Mouse (Mus musculus): ENCODE results near the gene Col23a1. TPM values are rescaled to one million over a fixed set of nuclear protein-coding genes. Genes with fewer than 3 reads are reported as not detected.

The Col23a1 gene
- polyA plus RNA-seq, 1 experiment from 2014 or later = 8.8 TPM

DNA sequence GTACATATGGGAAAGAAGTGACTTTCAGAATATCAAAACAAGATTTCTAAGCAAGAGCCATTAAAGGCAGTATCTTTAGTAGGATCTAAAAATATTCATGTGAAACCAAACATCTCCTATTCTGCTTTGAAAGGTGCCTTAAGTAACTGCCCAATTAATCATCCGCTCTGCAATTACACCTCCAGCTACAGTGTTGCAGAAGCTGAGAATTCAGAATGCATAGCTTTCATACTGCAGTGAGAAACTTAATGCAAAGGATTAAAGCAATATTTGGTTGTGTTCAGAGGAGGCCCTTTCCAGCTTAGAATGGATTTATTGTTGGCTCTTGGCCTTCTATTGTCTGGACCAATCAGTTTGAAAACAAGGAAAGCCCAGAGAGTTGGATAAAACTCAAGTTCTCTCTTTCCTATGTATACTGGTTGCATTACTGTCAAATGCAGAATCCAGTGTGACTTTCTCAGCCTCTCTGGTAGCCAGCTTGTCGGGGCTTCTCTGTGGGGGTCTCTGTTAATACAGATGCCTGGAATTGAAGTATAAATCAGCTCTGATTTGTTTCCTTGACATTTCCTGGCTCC is 4.3 kb downstream of the Col23a1 start:
- no peaks in the 10 kb centered on the region for H3K36me3 ChIP-seq
- H3K27ac ChIP-seq (replicated peaks) = no peak overlapping the region
- H3K27me3 ChIP-seq = 0 out of 2 replicates have a peak, but pooled peaks cover 6% of the 10 kb centered on the region
- peaks cover 15% of the 10 kb centered on the region for H3K4me1 ChIP-seq (replicated peaks)
- H3K4me3 ChIP-seq = no peak overlapping the region
- H3K9ac ChIP-seq = no peak overlapping the region
- 69% methylated on average over 2 of the region's 2 CpGs for WGBS
- no peak for ATAC-seq (ENCODE audit: low FRiP score, low read depth)
- H3K9me3 ChIP-seq = no peaks in the 10 kb centered on the region
- no peak overlapping the region for H3K4me2 ChIP-seq

DNA sequence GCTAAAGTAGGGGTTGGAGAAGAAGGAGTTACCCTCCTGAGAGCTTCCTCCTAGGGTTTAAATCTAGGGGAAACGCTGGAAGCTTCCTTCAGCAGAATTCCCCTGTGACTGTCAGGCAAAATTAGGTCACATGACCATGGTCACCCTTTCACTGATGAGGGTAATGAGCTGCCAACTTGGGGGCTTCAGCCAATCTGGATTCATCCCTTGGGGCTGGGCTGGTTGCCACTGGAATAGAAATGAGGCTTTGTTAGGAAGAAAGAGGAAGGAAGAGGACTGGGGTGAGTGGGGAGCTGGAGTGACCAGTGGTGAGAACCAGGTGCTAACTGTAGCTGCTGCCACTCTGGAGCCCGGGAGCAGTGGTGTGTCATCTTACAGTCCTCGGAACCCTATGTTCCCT is 6.0 kb downstream of the Col23a1 start:
- Histone ChIP-seq H3K4me1 (replicated peaks) (0 out of 2 replicates have a peak, but pooled peaks cover 5% of the 10 kb centered on the region), H3K4me2 (no peak overlapping the region), H3K9me3 (no peaks in the 10 kb centered on the region), H3K36me3 (no peaks in the 10 kb centered on the region), H3K27me3 (0 out of 2 replicates have a peak, but pooled peaks cover 6% of the 10 kb centered on the region), H3K27ac (replicated peaks) (no peak overlapping the region), H3K9ac (no peak overlapping the region), H3K4me3 (no peak overlapping the region)
- 70% methylated on average over 3 of the region's 3 CpGs for WGBS
- no peak for ATAC-seq (ENCODE audit: low FRiP score, low read depth)

DNA sequence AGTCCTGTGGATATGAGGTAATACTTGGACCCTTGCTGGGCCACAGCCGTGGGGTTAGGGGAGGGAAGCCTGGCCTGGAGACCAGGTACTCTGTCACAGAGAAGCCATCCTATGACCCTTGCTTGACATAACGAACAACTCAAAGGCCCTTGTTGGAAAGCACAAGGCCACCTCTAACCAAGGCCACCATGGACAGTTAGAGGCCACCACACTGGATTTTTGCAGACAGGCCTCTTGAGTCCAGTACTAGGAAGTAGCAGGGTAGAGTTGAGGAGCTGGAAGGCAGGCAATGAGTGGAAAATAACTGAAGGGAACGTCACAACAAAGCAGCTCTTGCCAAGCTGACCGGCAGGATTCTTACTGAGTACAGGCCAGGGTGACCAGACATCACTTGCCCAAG is 9.0 kb downstream of the Col23a1 start:
- no peaks in the 10 kb centered on the region for H3K27me3 ChIP-seq
- 0 out of 2 replicates have a peak, but pooled peaks cover 5% of the 10 kb centered on the region for H3K4me1 ChIP-seq (replicated peaks)
- 87% methylated on average over 4 of the region's 4 CpGs for WGBS
- no peak overlapping the region for H3K4me3 ChIP-seq
- H3K4me2 ChIP-seq = no peak overlapping the region
- no peak overlapping the region for H3K27ac ChIP-seq (replicated peaks)
- no peaks in the 10 kb centered on the region for H3K9me3 ChIP-seq
- ATAC-seq (ENCODE audit: low FRiP score, low read depth) = no peak
- H3K9ac ChIP-seq = no peak overlapping the region
- H3K36me3 ChIP-seq = no peaks in the 10 kb centered on the region

DNA sequence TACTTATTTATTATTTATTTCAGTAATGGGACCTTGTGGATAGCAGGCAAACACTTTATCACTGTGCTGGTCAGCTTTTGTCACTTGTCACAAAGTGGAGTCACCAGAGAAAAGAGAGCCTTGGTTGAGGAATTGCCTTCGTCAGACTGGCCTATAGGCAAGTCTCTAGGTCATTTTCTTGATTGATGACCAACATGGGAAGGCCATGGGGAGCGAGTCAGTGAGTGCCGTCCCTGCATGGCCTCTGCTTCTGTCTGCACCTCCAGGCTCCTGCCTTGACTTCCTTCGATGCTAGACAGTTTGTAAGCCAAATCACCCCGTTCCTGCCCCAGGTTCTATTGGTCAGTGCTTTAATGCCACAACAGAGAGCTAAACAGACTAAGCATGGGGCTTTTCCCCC is 12.7 kb downstream of the Col23a1 start:
- H3K36me3 ChIP-seq = no peaks in the 10 kb centered on the region
- no peak overlapping the region for H3K9ac ChIP-seq
- no peak overlapping the region for H3K4me2 ChIP-seq
- no peak overlapping the region for H3K27ac ChIP-seq (replicated peaks)
- 68% methylated on average over 5 of the region's 5 CpGs for WGBS
- no peaks in the 10 kb centered on the region for H3K4me1 ChIP-seq (replicated peaks)
- H3K4me3 ChIP-seq = no peak overlapping the region
- H3K9me3 ChIP-seq = no peaks in the 10 kb centered on the region
- H3K27me3 ChIP-seq = no peaks in the 10 kb centered on the region
- ATAC-seq (ENCODE audit: low FRiP score, low read depth) = no peak

DNA sequence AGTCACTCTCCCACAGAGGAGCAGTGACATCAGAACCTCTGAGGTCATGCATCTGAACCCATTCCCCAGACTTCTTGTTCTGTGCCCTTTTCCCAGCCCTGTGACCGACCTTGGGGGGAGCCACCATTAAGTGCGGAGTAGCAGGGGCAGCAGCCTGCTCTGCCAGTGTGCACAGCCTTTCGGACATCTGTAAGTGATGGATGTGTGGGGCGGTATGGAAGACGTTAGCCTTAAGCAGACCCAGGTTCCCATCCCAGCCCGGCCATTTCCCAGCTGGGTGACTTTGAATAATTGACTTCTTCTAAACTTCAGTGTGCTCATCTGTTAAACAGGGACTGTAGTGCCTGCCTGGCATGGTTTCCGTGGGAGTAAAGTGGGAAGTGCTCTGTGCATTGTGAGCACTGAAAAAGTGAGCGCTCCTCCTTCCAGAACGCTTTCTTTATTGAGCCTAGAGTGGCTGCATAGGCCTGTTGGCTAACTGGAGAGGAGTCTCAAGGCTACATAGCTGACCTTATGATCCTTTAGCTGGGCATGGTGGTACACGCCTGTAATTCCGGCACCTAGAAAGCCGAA is 14.3 kb downstream of the Col23a1 start:
- 64% methylated on average over 12 of the region's 12 CpGs for WGBS
- Histone ChIP-seq H3K9ac (no peak overlapping the region), H3K4me2 (no peak overlapping the region), H3K27me3 (no peaks in the 10 kb centered on the region), H3K4me1 (replicated peaks) (no peaks in the 10 kb centered on the region), H3K4me3 (no peak overlapping the region), H3K9me3 (no peaks in the 10 kb centered on the region), H3K36me3 (no peaks in the 10 kb centered on the region), H3K27ac (replicated peaks) (no peak overlapping the region)
- no peak for ATAC-seq (ENCODE audit: low FRiP score, low read depth)

DNA sequence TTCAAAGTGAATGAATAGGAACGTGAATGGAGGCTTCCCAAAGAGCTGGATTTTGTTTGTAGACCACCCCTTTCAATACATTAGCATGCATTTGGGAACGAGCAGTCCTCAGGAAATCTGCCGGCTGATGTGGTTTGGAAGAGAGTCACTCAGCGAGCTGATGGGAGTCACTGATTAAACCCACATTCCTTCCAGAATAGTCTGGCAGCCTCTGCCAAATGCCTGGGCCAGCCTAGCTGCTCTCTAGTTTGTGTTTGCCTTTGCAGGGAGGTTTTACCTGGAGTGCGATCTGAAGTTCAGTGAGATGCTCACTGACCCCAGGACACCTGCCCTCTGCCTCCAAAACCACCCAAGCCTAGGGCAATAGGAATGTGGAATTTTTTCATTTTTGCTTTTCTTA is 18.6 kb downstream of the Col23a1 start:
- WGBS = 58% methylated on average over 5 of the region's 5 CpGs
- Histone ChIP-seq H3K27me3 (no peaks in the 10 kb centered on the region), H3K27ac (replicated peaks) (no peak overlapping the region), H3K4me2 (no peak overlapping the region), H3K9me3 (no peaks in the 10 kb centered on the region), H3K4me1 (replicated peaks) (no peaks in the 10 kb centered on the region), H3K9ac (no peak overlapping the region), H3K36me3 (no peaks in the 10 kb centered on the region), H3K4me3 (no peak overlapping the region)
- no peak for ATAC-seq (ENCODE audit: low FRiP score, low read depth)

DNA sequence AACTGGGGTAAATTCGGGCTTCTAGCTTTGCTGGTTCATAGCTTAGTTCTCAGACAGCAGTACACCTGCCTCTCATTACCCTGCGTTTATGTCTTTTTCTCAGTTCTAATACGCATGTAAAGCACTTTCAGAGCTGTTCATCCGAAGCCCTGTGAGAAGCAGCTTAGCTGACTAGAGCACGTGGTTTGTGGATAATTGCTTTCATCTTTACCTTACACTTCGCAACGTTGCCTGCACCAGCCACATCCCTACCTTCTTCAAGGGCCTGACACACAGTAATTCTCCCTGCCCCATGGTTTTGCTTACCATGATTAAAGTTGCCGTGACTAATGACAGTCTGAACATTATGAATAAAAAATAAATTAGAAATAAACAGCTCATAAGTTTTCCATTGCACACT is 22.1 kb downstream of the Col23a1 start:
- 0 out of 2 replicates have a peak, but pooled peaks have one; percentile 54 for ATAC-seq (ENCODE audit: low FRiP score, low read depth)
- H3K27me3 ChIP-seq = no peaks in the 10 kb centered on the region
- 0 out of 2 replicates have a peak, but pooled peaks cover 2% of the 10 kb centered on the region for H3K4me1 ChIP-seq (replicated peaks)
- no peaks in the 10 kb centered on the region for H3K9me3 ChIP-seq
- no peak overlapping the region for H3K9ac ChIP-seq
- WGBS = 69% methylated on average over 8 of the region's 8 CpGs
- no peak overlapping the region for H3K27ac ChIP-seq (replicated peaks)
- H3K4me3 ChIP-seq = no peak overlapping the region
- no peak overlapping the region for H3K4me2 ChIP-seq
- H3K36me3 ChIP-seq = no peaks in the 10 kb centered on the region

DNA sequence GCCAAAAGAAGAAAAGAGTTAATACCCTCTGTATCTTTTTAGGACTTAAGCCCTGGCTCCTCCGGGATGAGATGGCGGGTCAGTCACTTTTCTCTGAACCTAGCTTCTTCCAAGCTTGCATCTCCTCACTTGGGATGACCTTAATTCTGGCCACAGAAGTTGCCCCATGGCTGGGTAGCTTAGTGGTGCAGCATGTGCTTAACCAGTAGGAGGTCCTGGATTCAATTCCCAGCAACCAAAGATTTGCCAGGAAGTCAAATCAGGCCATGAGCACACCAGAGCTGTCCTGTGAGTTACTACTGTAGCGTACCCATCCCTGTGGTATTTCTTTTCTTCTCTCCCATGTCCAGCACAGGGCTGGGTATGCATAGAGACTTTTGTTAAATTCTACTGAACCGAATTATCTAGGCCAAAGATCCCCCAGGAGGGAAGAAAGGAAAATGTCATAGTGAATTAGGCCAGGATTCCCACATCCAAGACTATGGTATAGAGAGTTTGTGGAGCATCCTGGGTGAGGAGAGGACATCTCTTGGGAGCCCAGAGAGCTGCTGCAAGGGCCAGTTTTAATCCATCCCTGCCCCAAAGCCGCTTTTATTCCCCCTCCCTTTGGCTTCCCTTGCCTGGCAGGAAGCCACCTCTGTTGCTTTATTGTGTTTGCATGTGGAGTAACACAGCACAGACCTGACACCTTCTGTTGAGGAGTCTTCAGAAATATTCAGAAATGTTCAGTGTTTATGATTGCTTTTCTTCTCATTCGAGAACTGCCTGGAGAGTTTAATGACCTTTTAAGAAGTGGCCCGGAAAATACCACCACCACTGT is 26.5 kb downstream of the Col23a1 start:
- ATAC-seq (ENCODE audit: low FRiP score, low read depth) = no peak
- Histone ChIP-seq H3K27me3 (no peaks in the 10 kb centered on the region), H3K4me2 (no peak overlapping the region), H3K9me3 (no peaks in the 10 kb centered on the region), H3K4me1 (replicated peaks) (0 out of 2 replicates have a peak, but pooled peaks cover 2% of the 10 kb centered on the region), H3K36me3 (no peaks in the 10 kb centered on the region), H3K9ac (no peak overlapping the region), H3K4me3 (no peak overlapping the region), H3K27ac (replicated peaks) (no peak overlapping the region)
- WGBS = 72% methylated on average over 7 of the region's 7 CpGs

DNA sequence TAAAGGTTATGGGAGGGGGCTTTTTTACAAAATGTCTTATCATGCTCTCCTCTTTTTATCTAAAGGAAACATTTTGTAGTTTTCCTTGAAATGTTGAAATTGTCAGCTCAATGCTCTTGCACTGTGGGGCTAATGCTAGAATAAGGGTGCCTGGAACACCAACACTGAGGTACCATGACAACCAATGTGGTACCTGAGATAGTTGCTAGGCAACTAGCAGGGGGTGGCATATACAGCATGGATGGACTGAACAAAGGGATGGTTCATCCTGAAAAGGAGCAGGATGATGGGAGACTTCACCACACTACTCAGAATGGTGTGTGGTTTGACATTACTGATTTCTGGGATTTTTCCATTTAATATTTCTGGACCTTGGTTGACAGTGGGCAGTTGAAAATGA is 30.9 kb downstream of the Col23a1 start:
- 0 out of 2 replicates have a peak, but pooled peaks cover 2% of the 10 kb centered on the region for H3K4me1 ChIP-seq (replicated peaks)
- no peaks in the 10 kb centered on the region for H3K36me3 ChIP-seq
- no peak overlapping the region for H3K4me2 ChIP-seq
- H3K4me3 ChIP-seq = no peak overlapping the region
- no peak for ATAC-seq (ENCODE audit: low FRiP score, low read depth)
- no peak overlapping the region for H3K9ac ChIP-seq
- H3K27ac ChIP-seq (replicated peaks) = no peak overlapping the region
- H3K27me3 ChIP-seq = no peaks in the 10 kb centered on the region
- no peaks in the 10 kb centered on the region for H3K9me3 ChIP-seq

DNA sequence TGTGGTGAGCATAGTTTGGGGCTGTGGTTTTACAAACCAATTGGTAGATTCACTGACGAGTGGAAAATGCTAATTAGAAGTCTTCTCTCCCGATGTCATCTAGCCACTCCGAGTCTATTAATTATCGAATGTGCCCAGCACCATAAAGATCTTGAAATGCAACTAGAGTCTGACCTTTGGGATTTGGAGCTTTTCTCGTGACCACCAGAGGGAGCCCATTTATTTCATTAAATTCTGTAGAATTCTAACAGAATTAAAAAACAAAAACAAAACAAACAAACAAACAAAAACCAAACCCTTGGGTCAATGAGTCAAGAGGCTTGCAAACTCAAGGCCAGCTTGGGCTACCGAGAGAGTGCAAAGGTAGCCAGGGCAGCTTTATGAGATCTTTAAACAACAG is 37.2 kb downstream of the Col23a1 start:
- Histone ChIP-seq H3K4me3 (no peak overlapping the region), H3K27ac (replicated peaks) (no peak overlapping the region), H3K9me3 (no peaks in the 10 kb centered on the region), H3K9ac (no peak overlapping the region), H3K4me1 (replicated peaks) (no peaks in the 10 kb centered on the region), H3K27me3 (no peaks in the 10 kb centered on the region), H3K4me2 (no peak overlapping the region), H3K36me3 (no peaks in the 10 kb centered on the region)
- 68% methylated on average over 6 of the region's 6 CpGs for WGBS
- no peak for ATAC-seq (ENCODE audit: low FRiP score, low read depth)

DNA sequence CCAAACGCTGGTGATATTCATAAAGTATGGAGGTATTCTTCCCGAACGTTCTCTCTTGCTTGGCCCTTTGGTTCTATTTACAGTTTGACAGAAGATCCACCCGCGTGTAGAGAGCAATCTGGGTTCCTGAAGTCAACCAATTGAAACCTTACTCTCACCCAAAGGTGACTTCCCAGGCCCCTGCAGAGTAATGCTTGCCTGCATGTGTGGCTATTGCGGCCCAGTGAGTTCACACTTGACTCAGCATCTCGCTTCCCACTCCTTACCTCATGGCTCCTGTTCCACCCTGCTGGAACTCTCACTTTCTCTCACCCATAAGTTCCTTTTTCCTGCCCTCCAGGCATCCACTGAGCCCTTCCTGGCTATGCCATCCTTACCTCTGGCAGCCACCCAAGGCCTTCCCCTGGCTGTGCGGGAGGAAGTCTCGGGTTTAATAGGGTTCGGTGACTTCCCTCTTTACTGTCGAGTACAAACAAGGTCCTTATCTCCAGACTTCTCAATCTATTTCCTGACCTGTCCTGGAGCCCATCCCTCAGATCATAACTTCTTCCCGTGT is 38.7 kb downstream of the Col23a1 start:
- H3K36me3 ChIP-seq = no peaks in the 10 kb centered on the region
- no peaks in the 10 kb centered on the region for H3K9me3 ChIP-seq
- no peak overlapping the region for H3K4me2 ChIP-seq
- no peak overlapping the region for H3K4me3 ChIP-seq
- no peaks in the 10 kb centered on the region for H3K4me1 ChIP-seq (replicated peaks)
- no peak overlapping the region for H3K27ac ChIP-seq (replicated peaks)
- no peak overlapping the region for H3K9ac ChIP-seq
- H3K27me3 ChIP-seq = no peaks in the 10 kb centered on the region
- WGBS = 89% methylated on average over 12 of the region's 12 CpGs
- ATAC-seq (ENCODE audit: low FRiP score, low read depth) = no peak

Measured in hindbrain, embryonic 15.5 days (tissue).